ENCODE assay signal across 20 mouse cellular contexts in the genomic region with DNA sequence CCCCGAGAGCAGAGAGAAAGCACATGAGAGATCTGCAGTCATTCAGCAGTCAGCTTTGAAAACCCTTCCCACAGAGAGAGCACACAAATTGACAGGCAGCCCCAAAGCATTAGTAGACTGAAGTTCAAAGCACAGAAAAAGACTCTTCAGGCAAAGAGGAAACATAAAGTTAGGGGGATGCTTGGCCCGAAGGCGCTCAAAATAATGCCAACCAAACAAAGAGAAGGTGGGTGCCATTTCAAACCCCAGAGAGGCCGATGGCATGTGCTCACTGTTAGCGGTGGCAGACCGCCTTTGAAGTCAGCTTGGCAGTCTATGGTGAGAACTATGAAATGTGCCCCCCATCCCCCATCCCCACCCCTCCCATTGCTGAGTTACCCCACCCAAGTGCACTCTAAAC. TPM values are rescaled to one million over a fixed set of nuclear protein-coding genes. Genes with fewer than 3 reads are reported as not detected.
DNase-seq lines count a peak whose midpoint lies in the region; ATAC-seq and TF ChIP-seq lines count a peak whose summit lies in the region.
"Had no signal": no experiment of that assay in that cellular context is flagged by ENCODE, and none has a peak within 500 bp of the region (broad histone marks: within the 10 kb centered on the region; RNA-seq: fewer than 3 reads in every experiment).

No protein-coding gene starts in this region.

- TF ChIP-seq CTCF in MEL (IDR thresholded peaks at IDR 0.05 in 2 of 3, conservative IDR thresholded peaks at IDR 0.05 in 1 of 3; ENCODE audit: control insufficient read depth in 1 of 3, insufficient read depth in 1 of 3, low read depth in 2 of 3, low read length in 3 of 3, poor library complexity in 1 of 3, severe bottlenecking in 1 of 3), result no peak

- peaks cover 78% of the 10 kb centered on the region for H3K79me2 ChIP-seq in MEL (ENCODE audit: control insufficient read depth, insufficient read depth, low read length, poor library complexity)

- DNase-seq in liver, result no peak
- DNase-seq in MEL (ENCODE audit: low read depth, low spot score), result peak; percentile 81
- DNase-seq in naive thymus-derived CD4-positive, alpha-beta T cell, adult 2 months (ENCODE audit: low read depth), result peak; percentile 60
- peak; percentile 74 to 80 for DNase-seq in thymus, postnatal 36 days
- DNase-seq in right cerebral cortex, postnatal 25 days, result no peak
- no peak for DNase-seq in testis, postnatal 10 days (ENCODE audit: low spot score)
- no peak for DNase-seq in right cerebral cortex, postnatal 14 days
- DNase-seq: cerebellum, adult 11 months; cerebellum, adult 9-11 months; heart, postnatal 10 days; kidney, postnatal 4 days; lung, embryonic 14.5 days; lung, postnatal 36 days had no signal

- H3K36me3 ChIP-seq in liver, embryonic 12.5 days, result no peaks in the 10 kb centered on the region
- peaks cover 11 to 78% of the 10 kb centered on the region in 2 experiments for H3K36me3 ChIP-seq in MEL (ENCODE audit: control insufficient read depth in 1 of 2, insufficient read depth in 2 of 2, low read length in 2 of 2)
- H3K36me3 ChIP-seq: hindbrain, embryonic 10.5 days; midbrain, embryonic 13.5 days had no signal

- peak overlapping the region; percentile 63 for H3K4me2 ChIP-seq in liver, embryonic 12.5 days
- H3K4me2 ChIP-seq: lung, embryonic 14.5 days; midbrain, embryonic 13.5 days had no signal

- ATAC-seq in liver, embryonic 12.5 days, result no peak
- ATAC-seq: hindbrain, postnatal 0 days; intestine, postnatal 0 days; midbrain, embryonic 13.5 days had no signal

- TF ChIP-seq EP300 in MEL (IDR thresholded peaks at IDR 0.05; ENCODE audit: low read depth in 1 of 2, low read length in 2 of 2), result no peak

- no peak overlapping the region for H3K4me3 ChIP-seq in liver, embryonic 12.5 days
- peak overlapping the region; percentile 69 to 84 for H3K4me3 ChIP-seq in MEL (ENCODE audit: control insufficient read depth in 1 of 2, insufficient read depth in 1 of 2, low read depth in 2 of 2, low read length in 2 of 2)
- H3K4me3 ChIP-seq: hindbrain, embryonic 10.5 days; left cerebral cortex, adult 2 months; megakaryocyte, embryonic 14.5 days; midbrain, embryonic 13.5 days had no signal

- 76% methylated on average over 6 of the region's 6 CpGs for WGBS in liver, embryonic 12.5 days (ENCODE audit: insufficient replicate concordance)

- no peaks in the 10 kb centered on the region for H3K9me3 ChIP-seq in liver, embryonic 12.5 days (replicated peaks)
- H3K9me3 ChIP-seq in MEL (replicated peaks; ENCODE audit: insufficient read depth, low read length), result no peaks in the 10 kb centered on the region
- H3K9me3 ChIP-seq: hindbrain, embryonic 10.5 days; midbrain, embryonic 13.5 days had no signal

- no peak for TF ChIP-seq RAD21 in MEL (IDR thresholded peaks at IDR 0.05; ENCODE audit: low read depth, low read length)

- no peaks in the 10 kb centered on the region for H3K27me3 ChIP-seq in liver, embryonic 12.5 days (replicated peaks)
- H3K27me3 ChIP-seq in MEL (ENCODE audit: control insufficient read depth in 1 of 2, insufficient read depth in 2 of 2, low read length in 2 of 2), result no peaks in the 10 kb centered on the region
- H3K27me3 ChIP-seq: midbrain, embryonic 13.5 days had no signal

- TF ChIP-seq POLR2A in MEL (IDR thresholded peaks at IDR 0.05; ENCODE audit: control insufficient read depth in 1 of 2, insufficient read depth in 1 of 2, low read depth in 1 of 2, low read length in 2 of 2, poor library complexity in 1 of 2), result peak in 1 of 2 experiments; percentile 20; a peak in 1 of 4 replicates

- H3K9ac ChIP-seq in liver, embryonic 12.5 days, result no peak overlapping the region
- peak overlapping the region; percentile 91 for H3K9ac ChIP-seq in MEL (ENCODE audit: control insufficient read depth, low read depth, low read length, poor library complexity, severe bottlenecking)
- H3K9ac ChIP-seq: lung, embryonic 14.5 days; midbrain, embryonic 13.5 days had no signal

- peak overlapping the region; percentile 24; the same call in 1 of the 2 replicates for H3K27ac ChIP-seq in liver, embryonic 12.5 days
- H3K27ac ChIP-seq in MEL (ENCODE audit: control insufficient read depth, low read depth, low read length), result peak overlapping the region; percentile 99
- H3K27ac ChIP-seq: hindbrain, embryonic 10.5 days; hindbrain, postnatal 0 days; left cerebral cortex, adult 2 months; midbrain, embryonic 13.5 days had no signal

- peaks cover 100% of the 10 kb centered on the region for H3K4me1 ChIP-seq in liver, embryonic 12.5 days
- H3K4me1 ChIP-seq in MEL (ENCODE audit: control insufficient read depth in 1 of 2, insufficient read depth in 2 of 2, low read length in 2 of 2), result peaks cover 35 to 70% of the 10 kb centered on the region in 2 experiments

TF ChIP-seq in MEL, 35 proteins besides CTCF, POLR2A, EP300 and RAD21:
- TF ChIP-seq TAL1 (IDR thresholded peaks at IDR 0.05; ENCODE audit: low read length) (no peak), BHLHE40 (IDR thresholded peaks at IDR 0.05; ENCODE audit: borderline replicate concordance, low read depth, low read length) (no peak), ETS1 (IDR thresholded peaks at IDR 0.05; ENCODE audit: low read depth, low read length) (no peak), NELFE (IDR thresholded peaks at IDR 0.05; ENCODE audit: low read depth, low read length) (no peak), MAZ (IDR thresholded peaks at IDR 0.05; ENCODE audit: low read depth, low read length) (no peak), MYC (IDR thresholded peaks at IDR 0.05; ENCODE audit: low read depth, low read length) (no peak), KAT2A (conservative IDR thresholded peaks at IDR 0.05; ENCODE audit: low read depth, low read length) (no peak), ZNF384 (IDR thresholded peaks at IDR 0.05; ENCODE audit: low read depth, low read length) (no peak), MAX (IDR thresholded peaks at IDR 0.05; ENCODE audit: low read length) (no peak), MXI1 (IDR thresholded peaks at IDR 0.05; ENCODE audit: low read depth, low read length) (no peak), E2F4 (IDR thresholded peaks at IDR 0.05; ENCODE audit: borderline replicate concordance, low read depth, low read length) (no peak), RCOR1 (IDR thresholded peaks at IDR 0.05; ENCODE audit: low read depth, low read length) (no peak), UBTF (IDR thresholded peaks at IDR 0.05; ENCODE audit: borderline replicate concordance, insufficient read depth, low read depth, low read length) (no peak), SMC3 (IDR thresholded peaks at IDR 0.05; ENCODE audit: low read depth, low read length) (no peak), USF2 (IDR thresholded peaks at IDR 0.05; ENCODE audit: borderline replicate concordance in 1 of 2, insufficient read depth in 1 of 2, low read depth in 1 of 2, low read length in 2 of 2) (no peak), JUND (IDR thresholded peaks at IDR 0.05; ENCODE audit: low read depth, low read length) (no peak), USF1 (IDR thresholded peaks at IDR 0.05; ENCODE audit: low read depth, low read length) (no peak), ZMIZ1 (IDR thresholded peaks at IDR 0.05; ENCODE audit: low read depth, low read length) (no peak), ZKSCAN1 (IDR thresholded peaks at IDR 0.05; ENCODE audit: low read depth, low read length) (no peak), MEF2A (IDR thresholded peaks at IDR 0.05; ENCODE audit: extremely low read depth, insufficient replicate concordance, low read depth, low read length, poor library complexity, severe bottlenecking) (no peak)

RNA-seq across cellular contexts. Expression of gene Hdac7, which starts 2.2 kb away (rescaled TPM):
- polyA plus RNA-seq in liver, embryonic 12.5 days (2016; fragmentation: Nextera tagmentation; extraction: Ambion mirVana), result 14.0 and 14.3 TPM in 2 replicates
- total RNA-seq in MEL (2012; rRNA removed), result 100 and 102 TPM in 2 replicates
- 100 to 1,000 TPM in 1 of 2 experiments, not detected in 1; 389 TPM for polyA plus RNA-seq in MEL (2012; ENCODE audit: insufficient read depth in 1 of 2, insufficient read length in 2 of 2, low read depth in 1 of 2, low replicate concordance in 2 of 2, missing spikeins in 1 of 2)

Comparison
In these comparisons a context has a peak if more than half of its experiments do, and no peak if none do; other contexts are left out.
1. DNase-seq: peak in MEL (single experiment), naive thymus-derived CD4-positive, alpha-beta T cell, adult 2 months (single experiment) and thymus, postnatal 36 days (2 of 2); none in liver (single experiment), right cerebral cortex, postnatal 25 days (single experiment), testis, postnatal 10 days (single experiment) and right cerebral cortex, postnatal 14 days (single experiment).